Mouse (Mus musculus) stomach, postnatal 0 days (tissue): Measurements from ENCODE around the gene Upk3bl. TPM values are rescaled to one million over a fixed set of nuclear protein-coding genes. Genes with fewer than 3 reads are reported as not detected.
A peak's percentile ranks its signal among the peaks of the same experiment; 100 is the strongest.

Experiments
- ATAC-seq: fragments of 200-750 bp; cut with Nextera tagmentation; 2 replicates; pipeline ENCODE4 v1.8.0; 2017; ENCODE audit not compliant: low FRiP score, low TSS enrichment
- DNase-seq: peaks from one replicate; pipeline ENCODE4 v3.0.0-alpha.2; 2016; ENCODE audit warnings: low spot score
- H3K27ac ChIP-seq: fragments of 300-500 bp; sonication (generic); replicated peaks from 2 replicates; pipeline ENCODE4 v1.5.1; 2014; ENCODE audit warnings: mild to moderate bottlenecking, control low read depth
- H3K27me3 ChIP-seq: fragments of 300-500 bp; sonication (generic); 2 replicates; pipeline ENCODE4 v1.6.1; 2014; ENCODE audit warnings: low read length; ENCODE audit not compliant: control insufficient read depth, insufficient read depth
- H3K36me3 ChIP-seq: fragments of 300-500 bp; sonication (generic); 2 replicates; pipeline ENCODE4 v1.6.1; 2014; ENCODE audit warnings: low read length, mixed read lengths; ENCODE audit not compliant: control insufficient read depth, insufficient read depth
- H3K4me1 ChIP-seq: fragments of 300-500 bp; sonication (generic); replicated peaks from 2 replicates; pipeline ENCODE4 v1.6.1; 2014; ENCODE audit warnings: antibody characterized with exemption; ENCODE audit not compliant: control insufficient read depth, insufficient read depth
- H3K4me2 ChIP-seq: fragments of 300-500 bp; sonication (generic); replicated peaks from 2 replicates; pipeline ENCODE4 v1.6.1; 2014; ENCODE audit warnings: low read depth, mild to moderate bottlenecking, control low read depth, moderate library complexity
- H3K4me3 ChIP-seq: fragments of 300-500 bp; sonication (generic); 2 replicates; pipeline ENCODE4 v1.5.1; 2014; ENCODE audit warnings: low read depth, low read length, control low read depth
- H3K9ac ChIP-seq: fragments of 300-500 bp; sonication (generic); 2 replicates; pipeline ENCODE4 v1.6.1; 2014; ENCODE audit warnings: mild to moderate bottlenecking, low read length, control low read depth, mixed read lengths
- H3K9me3 ChIP-seq: fragments of 300-500 bp; sonication (generic); 2 replicates; pipeline ENCODE4 v1.6.1; 2016; ENCODE audit warnings: low read length; ENCODE audit not compliant: control insufficient read depth
- CTCF ChIP-seq: IDR thresholded peaks from 2 replicates; pipeline ENCODE4 v1.5.1; 2016; ENCODE audit warnings: antibody characterized with exemption, low read depth, mild to moderate bottlenecking, moderate library complexity
- EP300 ChIP-seq: optimal IDR thresholded peaks from 2 replicates; pipeline ENCODE3; 2016; ENCODE audit warnings: antibody characterized with exemption
- WGBS: fragments of 180-500 bp; shearing (Covaris S2); extraction: QIAGEN DNeasy Blood & Tissue Kit; methylation state at CpG from one replicate; pipeline ENCODE4 v1.1.7; 2014; 5-methylcytosine and 5-hydroxymethylcytosine counted together
- polyA plus RNA-seq: library from polyadenylated mRNA; unstranded; fragments of >200 nt; fragmentation: Nextera tagmentation; extraction: Ambion mirVana; gene quantifications from 2 replicates; pipeline ENCODE4 v1.2.1, GENCODE M21; 2015

Upk3bl gene
- polyA plus RNA-seq, 1 experiment from 2014 or later: 27.4 TPM

DNA sequence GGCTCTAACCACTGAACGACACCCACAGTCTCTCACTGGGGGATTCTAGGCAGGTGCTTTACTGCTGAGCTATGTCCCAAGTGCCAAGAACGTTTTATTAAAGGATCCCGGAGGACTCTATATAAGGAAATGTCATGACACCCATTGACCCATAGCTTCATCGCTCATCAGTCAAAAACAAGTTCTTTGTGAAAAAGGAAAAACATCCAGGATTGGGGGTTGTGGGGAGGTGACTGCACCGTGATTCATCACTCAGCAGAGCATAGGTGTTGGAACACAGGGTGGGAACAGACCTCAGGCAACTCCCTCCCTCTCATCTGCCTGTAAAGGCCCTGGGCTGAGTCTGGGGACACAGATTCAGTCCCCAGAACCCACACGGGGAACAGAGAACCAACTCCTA, 4.4 kb upstream of the Upk3bl start:
- no peaks in the 10 kb centered on the region for H3K9me3 ChIP-seq
- no peak overlapping the region for H3K4me2 ChIP-seq
- TF ChIP-seq EP300 (no peak), CTCF (no peak)
- no peak overlapping the region for H3K27ac ChIP-seq
- peaks cover 10% of the 10 kb centered on the region for H3K4me1 ChIP-seq
- H3K36me3 ChIP-seq: no peaks in the 10 kb centered on the region
- no peak overlapping the region for H3K4me3 ChIP-seq
- H3K27me3 ChIP-seq: no peaks in the 10 kb centered on the region
- DNase-seq (no peak), ATAC-seq (no peak)
- H3K9ac ChIP-seq: no peak overlapping the region
- WGBS: 34% methylated on average over 6 of the region's 6 CpGs

DNA sequence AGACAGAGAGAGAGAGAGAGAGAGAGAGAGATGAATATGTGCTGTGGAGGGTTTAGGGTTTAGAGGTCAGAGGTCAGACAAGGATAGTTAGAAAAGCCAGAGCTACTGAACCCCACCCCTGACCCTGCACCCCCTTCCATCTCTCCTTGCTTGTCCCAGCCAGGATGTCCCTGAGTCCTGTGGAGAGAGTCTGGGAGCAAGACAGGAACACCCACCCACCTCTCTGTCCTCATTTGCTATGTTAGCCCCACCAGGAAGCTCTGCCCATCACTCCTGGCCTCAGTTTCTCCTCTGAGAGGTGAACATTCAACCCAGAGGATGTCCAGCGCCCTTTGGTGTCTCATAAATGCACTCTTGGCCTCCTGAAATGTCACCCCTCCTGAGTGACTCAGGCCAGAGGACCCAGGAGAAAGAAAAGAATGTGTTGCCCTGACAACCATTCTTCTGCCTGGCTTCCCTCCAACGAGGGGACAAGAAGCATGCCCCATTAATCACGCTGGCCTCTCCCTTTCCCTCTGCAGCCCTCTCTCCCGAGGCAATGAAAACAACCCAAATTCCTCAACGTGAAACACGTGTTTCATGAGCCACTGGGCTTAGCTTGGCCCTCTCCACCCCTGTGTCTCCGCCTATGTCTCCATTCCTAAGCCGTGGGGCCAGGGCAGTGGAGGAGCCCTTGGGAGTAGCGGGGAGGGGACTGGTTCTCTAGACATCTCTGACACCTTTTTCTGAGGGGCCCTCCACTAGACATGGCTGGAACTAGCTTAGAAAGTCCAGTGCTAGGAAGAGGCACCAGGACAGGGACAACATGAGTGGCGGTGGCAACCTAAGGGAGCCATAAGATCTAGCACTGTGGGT, 2.8 kb upstream of the Upk3bl start:
- DNase-seq: peak; percentile 53
- Histone ChIP-seq H3K9me3 (no peaks in the 10 kb centered on the region), H3K9ac (no peak overlapping the region), H3K4me1 (peaks cover 10% of the 10 kb centered on the region), H3K4me3 (no peak overlapping the region), H3K4me2 (no peak overlapping the region), H3K27me3 (no peaks in the 10 kb centered on the region), H3K27ac (peak overlapping the region; percentile 76), H3K36me3 (no peaks in the 10 kb centered on the region)
- WGBS: 5% methylated on average over 10 of the region's 10 CpGs
- no peak for TF ChIP-seq CTCF
- no peak for TF ChIP-seq EP300
- peak; percentile 66 for ATAC-seq

DNA sequence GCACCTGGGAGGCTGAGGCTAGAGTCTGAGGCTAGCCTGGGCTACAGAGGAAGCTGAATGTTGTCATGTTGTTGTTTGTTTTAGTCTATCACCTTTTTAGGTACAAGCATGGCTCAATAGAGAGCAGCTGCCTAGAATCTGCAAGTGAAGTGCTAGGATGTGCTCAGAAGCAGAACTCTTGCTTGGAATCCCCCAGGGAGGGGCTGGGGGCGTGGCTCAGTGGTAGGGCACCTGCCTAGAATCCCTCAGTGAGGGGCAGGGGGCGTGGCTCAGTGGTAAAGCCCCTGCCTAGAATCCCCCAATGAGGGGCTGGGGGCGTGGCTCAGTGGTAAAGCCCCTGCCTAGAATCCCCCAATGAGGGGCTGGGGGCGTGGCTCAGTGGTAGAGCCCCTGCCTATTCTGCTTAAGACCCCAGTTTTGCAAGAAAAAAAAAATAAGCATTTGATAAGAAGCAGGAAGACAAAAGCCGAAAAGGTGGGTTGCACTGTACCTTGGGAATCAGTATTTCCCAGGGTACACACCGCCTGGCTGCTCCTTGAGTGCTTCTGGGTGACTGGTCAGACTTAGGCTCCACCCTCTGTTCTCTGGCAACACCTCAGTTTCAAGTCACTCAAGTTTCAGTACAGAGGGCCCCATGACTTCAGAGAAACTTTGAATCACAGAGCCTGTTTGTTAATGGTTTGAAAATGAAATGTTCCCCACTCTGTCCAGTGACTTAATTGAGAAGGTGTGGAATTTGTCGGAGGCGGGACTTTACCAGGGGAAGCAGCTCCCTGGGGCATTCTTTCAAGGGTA, 1.2 kb upstream of the Upk3bl start:
- ATAC-seq (peak; percentile 82), DNase-seq (peak; percentile 70)
- H3K9ac ChIP-seq: no peak overlapping the region
- no peak overlapping the region for H3K4me2 ChIP-seq
- H3K36me3 ChIP-seq: no peaks in the 10 kb centered on the region
- no peaks in the 10 kb centered on the region for H3K27me3 ChIP-seq
- peaks cover 13% of the 10 kb centered on the region for H3K4me1 ChIP-seq
- H3K4me3 ChIP-seq: no peak overlapping the region
- no peak for TF ChIP-seq CTCF
- no peak for TF ChIP-seq EP300
- H3K27ac ChIP-seq: peak overlapping the region; percentile 56
- WGBS: 68% methylated on average over 8 of the region's 8 CpGs
- H3K9me3 ChIP-seq: no peaks in the 10 kb centered on the region

DNA sequence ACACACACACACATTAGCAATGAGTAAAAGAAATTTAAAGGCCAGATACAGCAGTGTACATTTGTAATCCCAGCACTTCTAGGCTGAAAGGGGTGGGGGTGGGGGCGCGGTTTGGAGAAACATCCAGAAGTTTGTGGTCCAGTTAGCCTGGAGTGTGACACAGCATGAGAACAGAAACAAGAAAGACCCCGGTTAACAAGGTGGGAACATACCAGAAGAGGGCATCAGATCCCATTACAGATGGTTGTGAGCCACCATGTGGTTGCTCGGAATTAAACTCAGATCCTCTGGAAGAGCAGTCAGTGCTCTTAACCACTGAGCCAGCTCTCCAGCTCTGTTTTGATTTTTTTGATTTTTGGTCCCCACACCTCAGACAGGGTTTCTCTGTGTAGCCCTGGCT, 1.8 kb downstream of the Upk3bl start:
- 40% methylated on average over 4 of the region's 4 CpGs for WGBS
- no peak overlapping the region for H3K27ac ChIP-seq

DNA sequence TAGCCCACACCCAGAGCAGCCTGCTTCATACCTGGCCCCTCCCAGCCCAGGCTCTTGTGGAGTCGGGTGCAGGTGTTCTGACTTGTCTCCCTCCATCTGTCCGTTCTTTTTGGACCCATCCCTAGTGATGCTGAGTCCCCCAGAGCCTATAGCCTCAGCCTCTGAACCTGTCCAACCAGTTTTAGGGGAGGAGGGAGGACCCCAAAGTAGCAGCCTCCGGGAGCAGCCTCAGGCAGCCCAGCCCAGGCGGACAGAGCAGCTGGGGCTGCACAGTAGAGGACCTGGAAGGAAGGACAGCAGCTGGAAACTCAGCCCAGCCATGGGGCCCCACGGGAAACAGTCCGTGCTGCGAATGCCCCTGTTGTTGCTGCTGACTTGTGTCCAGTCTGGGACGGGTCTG, 2.8 kb downstream of the Upk3bl start:
- TF ChIP-seq CTCF (no peak), EP300 (no peak)
- ATAC-seq (no peak), DNase-seq (no peak)
- Histone ChIP-seq H3K36me3 (no peaks in the 10 kb centered on the region), H3K4me3 (peak overlapping the region; percentile 19), H3K4me2 (peak overlapping the region; percentile 27), H3K27ac (no peak overlapping the region), H3K27me3 (no peaks in the 10 kb centered on the region), H3K9ac (peak overlapping the region; percentile 31; the same call in 1 of the 2 replicates), H3K4me1 (peaks cover 4% of the 10 kb centered on the region), H3K9me3 (no peaks in the 10 kb centered on the region)
- 7% methylated on average over 8 of the region's 8 CpGs for WGBS

More for the DNA sequence above, 1.8 kb downstream of the Upk3bl start:
- no peak for TF ChIP-seq EP300
- peak; percentile 40 for TF ChIP-seq CTCF
- DNase-seq (no peak), ATAC-seq (no peak)
- Histone ChIP-seq H3K4me3 (no peak overlapping the region), H3K9ac (no peak overlapping the region), H3K4me1 (peaks cover 13% of the 10 kb centered on the region), H3K27me3 (no peaks in the 10 kb centered on the region), H3K9me3 (no peaks in the 10 kb centered on the region), H3K36me3 (no peaks in the 10 kb centered on the region), H3K4me2 (no peak overlapping the region)

DNA sequence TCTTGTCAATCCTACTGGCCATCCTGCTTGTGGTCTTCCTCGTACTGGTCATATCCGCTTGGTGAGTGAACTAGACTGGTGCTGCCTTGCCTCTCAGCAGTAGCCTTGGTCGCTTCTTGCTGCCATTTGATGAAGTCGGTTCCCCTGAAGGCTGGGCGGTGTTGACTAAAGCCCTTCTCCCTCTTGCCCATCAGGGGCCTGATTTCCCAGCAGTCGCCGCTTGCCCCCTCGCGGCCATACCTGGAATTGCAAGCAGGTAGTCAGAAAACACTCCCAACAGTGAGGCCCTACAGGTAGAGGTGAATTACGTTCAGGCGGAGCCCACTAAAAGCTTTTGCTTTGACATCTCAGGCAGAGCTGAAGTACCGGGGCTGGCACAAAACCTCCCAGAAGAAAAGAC, 7.3 kb downstream of the Upk3bl start:
- Histone ChIP-seq H3K9me3 (no peaks in the 10 kb centered on the region), H3K9ac (no peak overlapping the region), H3K36me3 (no peaks in the 10 kb centered on the region), H3K27me3 (no peaks in the 10 kb centered on the region), H3K4me2 (no peak overlapping the region), H3K4me1 (0 out of 2 replicates have a peak, but pooled peaks cover 2% of the 10 kb centered on the region), H3K4me3 (no peak overlapping the region), H3K27ac (no peak overlapping the region)
- DNase-seq (peak; percentile 87), ATAC-seq (peak; percentile 57)
- TF ChIP-seq EP300 (no peak), CTCF (peak; percentile 99)
- WGBS: 12% methylated on average over 12 of the region's 12 CpGs
